Mouse (Mus musculus) MEL (cell line): ENCODE results near the gene Iqcf3.

Experiments used
- CTCF ChIP-seq, 3 experiments: IDR thresholded peaks in 2 of 3; conservative IDR thresholded peaks in 1 of 3; 2 replicates each; pipeline ENCODE4 v1.5.1; 2011 to 2012; ENCODE audit warnings: low read length in 3 of 3, low read depth in 2 of 3, mild to moderate bottlenecking in 2 of 3, improper control_type of control experiment in 1 of 3, inconsistent platforms in 1 of 3, mixed read lengths in 1 of 3, moderate library complexity in 1 of 3; ENCODE audit not compliant: control insufficient read depth in 1 of 3, insufficient read depth in 1 of 3, poor library complexity in 1 of 3, severe bottlenecking in 1 of 3
- ELF1 ChIP-seq: IDR thresholded peaks from 2 replicates; pipeline ENCODE4 v1.6.1; 2014; ENCODE audit warnings: low read depth, mild to moderate bottlenecking, inconsistent platforms, low read length, improper control_type of control experiment, moderate library complexity
- EP300 ChIP-seq, 2 experiments: IDR thresholded peaks; 2 replicates each; pipeline ENCODE4 v1.6.1; 2011; ENCODE audit warnings: improper control_type of control experiment in 2 of 2, low read length in 2 of 2, low read depth in 1 of 2, mild to moderate bottlenecking in 1 of 2
- ETS1 ChIP-seq: IDR thresholded peaks from 2 replicates; pipeline ENCODE4 v1.6.1; 2012; ENCODE audit warnings: low read depth, mild to moderate bottlenecking, inconsistent platforms, low read length, improper control_type of control experiment, moderate library complexity
- KAT2A ChIP-seq: conservative IDR thresholded peaks from 2 replicates; pipeline ENCODE4 v1.6.1; 2012; ENCODE audit warnings: low read depth, low read length, improper control_type of control experiment, inconsistent platforms
- MAX ChIP-seq: IDR thresholded peaks from 2 replicates; pipeline ENCODE4 v1.6.1; 2011; ENCODE audit warnings: low read length, improper control_type of control experiment
- MYB ChIP-seq: IDR thresholded peaks from 2 replicates; pipeline ENCODE4 v1.6.1; 2011; ENCODE audit warnings: mild to moderate bottlenecking, low read depth, low read length, improper control_type of control experiment
- POLR2A ChIP-seq, 2 experiments: IDR thresholded peaks; 2 replicates each; pipeline ENCODE4 v1.6.1; 2011 to 2012; ENCODE audit warnings: low read length in 2 of 2, mild to moderate bottlenecking in 2 of 2, control low read depth in 1 of 2, improper control_type of control experiment in 1 of 2, low read depth in 1 of 2, moderate library complexity in 1 of 2; ENCODE audit not compliant: control insufficient read depth in 1 of 2, insufficient read depth in 1 of 2, poor library complexity in 1 of 2
- SIN3A ChIP-seq: IDR thresholded peaks from 2 replicates; pipeline ENCODE4 v1.6.1; 2012; ENCODE audit warnings: low read length, improper control_type of control experiment, inconsistent platforms
- SMC3 ChIP-seq: IDR thresholded peaks from 2 replicates; pipeline ENCODE4 v1.6.1; 2011; ENCODE audit warnings: low read depth, low read length, improper control_type of control experiment
- ZKSCAN1 ChIP-seq: IDR thresholded peaks from 2 replicates; pipeline ENCODE4 v1.6.1; 2012; ENCODE audit warnings: low read depth, mild to moderate bottlenecking, inconsistent platforms, low read length, improper control_type of control experiment, moderate library complexity
- ZMIZ1 ChIP-seq: IDR thresholded peaks from 2 replicates; pipeline ENCODE4 v1.6.1; 2012; ENCODE audit warnings: low read depth, mild to moderate bottlenecking, inconsistent platforms, low read length, improper control_type of control experiment, moderate library complexity
- ZNF384 ChIP-seq: IDR thresholded peaks from 2 replicates; pipeline ENCODE4 v1.6.1; 2012; ENCODE audit warnings: low read depth, mild to moderate bottlenecking, inconsistent platforms, low read length, improper control_type of control experiment

GRCm38 (mm10) chr9:106476002-106476923 is 85.2 kb downstream of the Iqcf3 start:
- TF ChIP-seq ZNF384 (no peak), ZMIZ1 (no peak), MAX (no peak), CTCF (IDR thresholded peaks at IDR 0.05 in 2 of 3, conservative IDR thresholded peaks at IDR 0.05 in 1 of 3; ENCODE audit: control insufficient read depth in 1 of 3, insufficient read depth in 1 of 3, low read depth in 2 of 3, low read length in 3 of 3, poor library complexity in 1 of 3, severe bottlenecking in 1 of 3) (no peak), ELF1 (no peak), POLR2A (IDR thresholded peaks at IDR 0.05; ENCODE audit: control insufficient read depth in 1 of 2, insufficient read depth in 1 of 2, low read depth in 1 of 2, low read length in 2 of 2, poor library complexity in 1 of 2) (no peak; a peak in 1 of 4 replicates), SMC3 (no peak), EP300 (IDR thresholded peaks at IDR 0.05; ENCODE audit: low read depth in 1 of 2, low read length in 2 of 2) (no peak), SIN3A (peak; percentile 79), ETS1 (no peak), ZKSCAN1 (no peak), KAT2A (no peak), MYB (no peak)
